Mouse (Mus musculus): ENCODE measurements around the gene Sun1.

Sun1 gene

DNA sequence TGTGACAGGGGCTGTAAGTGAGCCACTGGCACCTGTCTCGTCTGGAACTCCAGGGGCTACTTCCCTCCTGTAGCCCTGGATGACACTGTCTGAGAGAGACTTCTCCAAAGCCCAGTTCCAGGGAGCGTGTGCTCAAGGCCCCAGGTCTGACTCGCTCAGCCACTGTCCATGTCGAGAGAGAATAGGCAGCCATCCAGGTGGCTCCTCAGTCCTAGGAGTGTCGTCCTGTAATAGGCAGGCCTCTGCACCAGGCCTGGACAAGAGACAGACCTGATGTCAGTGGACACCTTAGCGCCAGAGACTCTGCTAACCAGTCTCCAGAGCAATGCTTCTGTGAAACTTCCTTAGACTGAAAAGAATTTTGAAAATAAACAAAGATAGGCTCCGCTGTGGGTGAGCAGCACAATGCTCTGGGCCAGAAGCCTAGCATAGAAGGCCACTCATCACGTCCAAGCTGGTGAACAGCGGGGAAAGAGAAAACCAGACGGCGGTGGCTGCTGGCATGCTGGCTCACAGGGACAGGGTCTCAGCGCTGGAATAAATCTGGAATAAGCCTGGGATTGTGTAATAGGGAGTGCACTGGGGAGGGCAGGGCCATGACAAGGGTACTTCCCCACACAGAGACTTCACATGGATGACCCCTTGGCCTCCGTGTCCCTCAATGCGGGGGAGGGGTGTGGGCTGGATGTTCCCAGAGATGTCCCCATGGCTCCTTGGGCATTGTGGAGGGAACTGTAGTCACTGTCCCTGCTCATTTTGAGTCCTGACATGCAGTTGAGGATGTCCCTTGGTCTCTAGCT lies 85.9 kb downstream of the Sun1 start:
- no peak for DNase-seq (ENCODE audit: low spot score in 2 of 2)

DNA sequence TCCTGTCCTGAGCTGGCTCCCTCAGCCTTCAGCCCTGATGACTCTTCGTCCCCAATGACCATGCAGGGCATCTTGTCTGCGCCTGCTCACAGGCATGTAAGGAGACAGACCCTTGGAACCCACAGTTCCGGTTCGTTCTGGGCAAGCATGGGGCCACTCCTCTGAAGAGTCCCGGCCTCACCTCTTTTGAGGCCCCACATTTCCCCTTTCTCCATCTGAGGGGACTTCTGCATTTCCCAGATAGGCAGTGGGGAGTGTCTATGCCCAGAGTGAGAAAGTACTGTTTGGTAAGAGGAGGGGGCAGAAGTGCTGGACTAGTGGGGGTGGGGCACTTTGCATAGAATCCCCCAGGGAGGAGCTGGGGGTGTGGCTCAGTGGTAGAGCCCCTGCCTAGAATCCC lies 86.7 kb downstream of the Sun1 start:
- DNase-seq (ENCODE audit: low spot score in 2 of 2) = no peak

DNA sequence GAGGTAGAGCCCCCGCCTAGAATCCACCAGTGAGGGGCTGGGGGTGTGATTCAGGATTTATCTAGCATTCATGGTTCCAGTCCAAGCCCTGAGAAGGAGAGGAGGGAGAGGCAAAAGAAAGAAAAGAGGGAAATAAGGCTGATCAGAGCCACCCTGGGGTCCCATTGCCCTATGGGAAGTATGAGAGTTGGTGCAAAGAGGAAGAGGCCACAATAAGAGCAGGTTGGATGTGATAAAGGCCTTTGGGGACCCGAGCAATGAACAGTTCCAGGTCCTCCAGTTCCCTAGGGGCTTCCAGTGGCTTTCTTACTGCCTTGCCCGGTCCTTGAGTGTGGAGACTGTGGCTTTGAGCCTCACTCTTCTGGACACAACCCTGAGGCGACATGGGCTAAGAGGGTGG lies 87.3 kb downstream of the Sun1 start:
- no peak for DNase-seq (ENCODE audit: low spot score in 2 of 2)

- no peak for DNase-seq (ENCODE audit: low spot score in 2 of 2)
Measured at GRCm38 (mm10) chr5:139288591-139288990, 88.2 kb downstream of the Sun1 start.

GRCm38 (mm10) chr5:139290467-139291259 lies 90.2 kb downstream of the Sun1 start:
- no peak for DNase-seq (ENCODE audit: low spot score in 2 of 2)

- DNase-seq (ENCODE audit: low spot score in 2 of 2) = no peak
Measured at GRCm38 (mm10) chr5:139291811-139292560, 91.5 kb downstream of the Sun1 start.

DNA sequence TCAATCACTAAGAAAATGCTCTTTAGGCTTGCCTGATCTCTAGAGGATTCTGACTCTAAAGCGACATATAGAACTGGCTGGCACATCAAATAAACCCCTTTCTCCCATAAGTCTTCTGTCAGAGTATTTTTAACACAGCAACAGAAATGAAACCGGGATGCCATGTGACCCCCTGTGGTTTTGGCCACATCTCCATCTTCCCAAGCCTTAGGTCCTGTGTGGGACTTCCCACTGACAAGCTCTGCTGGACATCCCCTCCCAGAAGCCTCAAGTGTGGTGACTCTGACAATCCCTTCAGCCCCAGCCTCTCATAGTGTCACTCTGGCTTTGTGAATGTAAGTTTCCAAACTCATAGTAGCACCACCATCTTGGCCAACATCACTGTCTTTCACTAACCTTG lies 93.7 kb downstream of the Sun1 start:
- no peak for DNase-seq (ENCODE audit: low spot score in 2 of 2)

DNA sequence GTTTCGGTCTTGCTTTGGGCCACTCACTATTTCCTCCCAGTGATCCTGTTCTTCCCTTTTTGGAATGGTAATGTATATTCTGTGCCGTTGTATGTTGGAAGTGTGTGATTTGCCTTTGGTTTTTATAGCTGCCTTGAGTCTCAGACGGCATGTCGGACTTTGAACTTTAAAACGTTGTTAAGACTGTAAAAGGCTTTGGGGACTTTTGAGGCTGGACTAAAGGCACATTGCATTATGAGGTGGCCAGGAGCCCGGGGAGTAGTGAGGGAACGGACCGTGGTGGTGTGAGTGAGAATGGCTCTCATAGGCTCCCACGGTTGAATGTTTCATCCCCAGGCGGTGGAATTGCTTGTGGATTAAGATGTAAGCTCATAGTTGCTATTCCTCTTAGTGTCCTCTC lies 96.7 kb downstream of the Sun1 start:
- DNase-seq (ENCODE audit: low spot score in 2 of 2) = no peak

GRCm38 (mm10) chr5:139297745-139298144 lies 97.3 kb downstream of the Sun1 start:
- no peak for DNase-seq (ENCODE audit: low spot score in 2 of 2)

All from spleen, postnatal 10 days (tissue).